Mouse (Mus musculus) heart, adult 9 months (tissue): ENCODE measurements around the gene Smndc1.
A peak's percentile ranks its signal among the peaks of the same experiment; 100 is the strongest.

Experiments used
- DNase-seq, 2 experiments: peaks; one replicate each; pipeline ENCODE4 v3.0.0; 2022; ENCODE audit warnings: low spot score in 2 of 2

Gene Smndc1

DNA sequence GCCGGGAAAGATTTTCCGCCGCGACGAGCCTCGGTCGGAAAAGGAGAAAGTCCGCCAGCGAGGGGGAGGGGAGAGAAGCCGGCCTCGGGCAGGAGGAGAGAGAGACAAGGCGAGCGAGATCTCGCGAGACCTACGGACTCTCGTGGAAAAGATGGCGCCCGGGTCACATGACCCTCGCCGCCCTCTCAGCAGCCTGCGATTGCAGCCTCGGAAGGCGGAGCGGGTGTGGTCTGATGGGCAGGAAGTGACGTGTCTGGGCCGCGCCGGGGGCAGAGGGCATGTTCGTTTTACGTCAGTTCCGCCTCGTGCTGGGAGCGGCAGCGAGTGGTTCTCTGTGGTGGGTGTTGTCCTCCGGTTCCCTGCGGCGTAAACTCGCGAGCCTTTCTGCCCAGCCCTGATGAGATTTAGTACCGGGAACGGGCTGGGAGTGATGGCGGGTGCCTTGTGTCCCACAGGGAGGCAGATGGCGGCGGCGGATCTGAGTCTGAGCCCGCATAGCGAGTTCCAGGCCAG is at the start of gene Smndc1:
TSS of gene Smndc1 (minus strand) at position 84 of the 513 bp plus-strand sequence.
- peak; percentile 99 for DNase-seq

GRCm38 (mm10) chr19:53439340-53439739 is 49.0 kb upstream of the Smndc1 start:
- DNase-seq: no peak

- DNase-seq: no peak
Measured at GRCm38 (mm10) chr19:53437991-53438390, 47.6 kb upstream of the Smndc1 start.

DNA sequence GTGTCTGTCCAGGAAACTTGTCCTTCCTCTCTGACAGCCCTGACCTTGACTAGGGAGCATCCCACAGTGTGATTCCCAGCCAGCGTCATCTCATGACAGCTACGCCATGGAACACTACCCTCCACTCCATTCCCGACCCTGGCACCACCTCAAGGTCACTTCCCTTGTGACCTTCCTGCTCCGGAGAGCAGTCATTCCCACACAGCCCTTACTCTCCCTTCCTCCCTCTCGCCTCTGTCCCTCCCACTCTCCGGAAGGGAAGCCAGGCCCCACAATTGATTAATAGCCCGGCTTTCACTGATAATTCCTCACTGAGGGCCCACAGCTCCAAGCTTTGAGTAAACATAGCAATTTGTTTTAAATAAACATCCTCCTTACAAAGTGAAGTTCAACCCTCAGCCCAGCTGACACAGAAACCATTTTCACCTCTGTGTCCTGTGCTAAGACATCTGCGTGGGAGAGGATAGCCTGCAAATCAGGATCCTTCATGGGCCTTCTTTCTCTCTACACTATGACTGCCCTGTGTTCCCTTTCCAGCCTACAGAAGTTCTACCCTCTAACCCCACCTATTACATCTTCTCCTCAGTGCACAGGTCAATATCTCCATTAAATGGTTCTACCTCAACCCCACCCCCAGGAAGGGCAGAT is 47.1 kb upstream of the Smndc1 start:
- peak in 1 of 2 experiments; percentile 27 for DNase-seq

GRCm38 (mm10) chr19:53433949-53434689 is 43.7 kb upstream of the Smndc1 start:
- DNase-seq: no peak

DNA sequence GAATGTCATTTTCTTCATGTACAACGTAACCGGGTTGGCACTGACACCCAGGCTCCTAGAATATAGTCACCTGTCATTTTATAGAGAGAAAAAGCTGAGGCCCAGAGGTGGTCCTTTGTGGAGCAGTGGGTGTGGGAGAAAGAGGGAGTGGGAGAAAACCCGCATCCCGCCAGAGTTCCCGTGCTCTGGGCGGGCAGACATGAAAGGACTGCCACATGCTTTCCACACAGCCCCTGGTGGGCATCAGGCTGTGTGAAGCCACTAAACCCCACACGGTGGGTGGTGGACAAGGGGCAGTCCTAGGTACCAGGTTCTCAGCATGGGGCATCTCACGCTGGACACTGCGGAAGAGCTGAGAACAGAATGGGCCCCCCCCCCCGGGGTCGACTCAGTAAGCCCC is 40.6 kb upstream of the Smndc1 start:
- DNase-seq: no peak

DNA sequence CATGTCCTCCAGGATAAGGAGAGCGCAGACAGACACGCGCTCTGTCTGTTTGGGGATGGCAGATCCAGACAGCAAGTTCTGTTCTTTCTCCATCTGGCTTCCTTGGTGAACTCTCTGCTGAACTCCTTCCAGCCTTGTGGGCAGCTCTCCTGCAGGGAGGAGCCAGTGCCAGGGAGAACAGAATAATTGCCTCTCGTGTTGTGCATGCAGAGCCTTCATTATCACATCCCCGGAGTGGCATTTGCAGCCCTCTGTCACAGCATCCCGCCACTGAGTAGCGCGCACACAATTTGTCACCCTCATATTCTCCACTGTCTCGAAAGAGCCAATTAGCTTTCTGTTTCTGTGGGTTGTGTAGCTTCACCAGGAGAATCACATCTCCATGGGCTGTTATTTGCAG is 40.0 kb upstream of the Smndc1 start:
- no peak for DNase-seq

DNA sequence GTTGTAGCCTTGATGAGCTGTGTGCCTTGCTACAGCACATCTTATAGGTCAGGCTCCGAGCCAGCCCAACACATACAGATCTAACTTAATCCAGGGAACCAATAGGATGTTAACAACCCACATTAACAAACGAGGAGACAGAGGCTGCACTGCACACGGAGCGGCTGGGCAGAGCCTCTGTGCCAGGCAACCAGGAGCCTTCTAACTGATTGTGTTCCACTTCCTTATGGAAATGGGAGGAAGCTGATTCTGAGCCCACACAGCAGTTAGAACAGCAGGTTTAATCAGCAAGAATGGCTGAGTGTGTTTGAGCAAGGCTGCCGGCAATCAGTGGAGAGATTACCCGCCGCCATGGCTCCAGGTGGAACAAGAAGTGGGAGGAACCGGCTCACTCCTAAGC is 37.4 kb upstream of the Smndc1 start:
- DNase-seq: no peak

GRCm38 (mm10) chr19:53427346-53427745 is 37.0 kb upstream of the Smndc1 start:
- DNase-seq: no peak

DNA sequence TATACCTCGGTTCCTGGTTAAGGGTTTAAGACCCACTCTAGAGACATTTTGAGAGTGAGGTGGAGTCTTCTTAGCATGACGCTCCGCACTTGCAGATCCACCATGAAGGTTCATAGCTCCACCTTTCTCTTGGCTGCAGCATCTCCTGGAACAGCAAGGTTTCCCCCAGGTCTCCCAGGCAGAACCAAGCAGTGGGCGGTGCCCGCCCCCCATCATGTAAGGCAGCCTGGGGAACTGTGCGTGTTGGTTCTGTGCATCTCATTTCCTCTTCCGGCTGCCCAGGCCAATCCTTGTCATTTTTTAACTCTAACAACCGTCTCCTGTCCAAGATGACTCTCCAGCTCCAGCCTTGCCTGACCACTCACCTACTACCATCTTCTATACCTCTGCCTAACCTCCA is 35.4 kb upstream of the Smndc1 start:
- DNase-seq: no peak

DNA sequence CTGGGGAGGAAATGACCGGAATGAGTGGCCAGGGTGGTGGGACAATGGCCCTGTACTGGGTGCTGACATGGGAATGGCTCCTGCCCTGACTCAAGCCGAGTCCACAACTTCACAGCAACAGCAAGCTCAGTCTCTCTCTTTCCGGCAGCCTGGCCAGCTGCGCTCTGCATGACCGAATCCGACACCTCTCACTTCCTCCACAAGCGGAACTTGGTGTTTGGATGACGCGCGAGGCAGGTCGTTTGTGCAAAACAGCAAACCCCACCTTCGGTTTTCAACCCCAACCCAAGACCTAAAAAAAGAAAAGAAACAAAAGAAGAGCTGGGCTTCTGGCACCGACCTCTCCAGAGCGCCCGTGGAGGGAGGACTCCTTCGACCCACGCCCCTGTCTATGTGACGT is 34.3 kb upstream of the Smndc1 start:
- DNase-seq: peak; percentile 34 to 63

DNA sequence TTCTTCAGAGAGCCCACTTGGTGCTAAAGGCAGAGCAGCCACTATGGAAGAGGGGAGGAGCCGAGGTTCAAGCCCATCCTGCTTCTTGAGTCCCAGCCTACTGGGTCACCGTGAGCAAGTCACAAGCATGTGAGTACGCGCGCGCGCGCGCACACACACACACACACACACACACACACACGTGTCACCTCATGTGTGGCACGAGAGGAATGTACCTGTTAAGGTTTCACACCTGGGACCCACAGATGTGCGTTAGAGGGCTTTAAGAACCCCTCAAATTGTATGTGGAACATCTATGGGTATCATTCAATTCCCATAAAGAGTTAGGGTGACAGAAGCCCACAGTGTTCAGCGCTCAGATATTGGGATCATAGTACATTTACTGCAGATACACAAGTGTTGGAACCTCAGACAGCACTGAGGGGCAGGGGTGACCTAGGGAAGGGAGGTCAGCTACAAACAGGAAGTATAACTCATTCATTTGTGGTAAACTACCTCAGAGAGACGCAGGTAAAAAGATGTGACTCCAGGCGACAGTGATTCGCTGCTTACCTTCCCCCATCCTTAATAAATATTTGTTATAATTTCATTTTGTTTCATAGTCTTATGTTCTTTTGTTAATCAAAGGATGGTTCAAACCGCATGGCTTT is 33.6 kb upstream of the Smndc1 start:
- no peak for DNase-seq

DNA sequence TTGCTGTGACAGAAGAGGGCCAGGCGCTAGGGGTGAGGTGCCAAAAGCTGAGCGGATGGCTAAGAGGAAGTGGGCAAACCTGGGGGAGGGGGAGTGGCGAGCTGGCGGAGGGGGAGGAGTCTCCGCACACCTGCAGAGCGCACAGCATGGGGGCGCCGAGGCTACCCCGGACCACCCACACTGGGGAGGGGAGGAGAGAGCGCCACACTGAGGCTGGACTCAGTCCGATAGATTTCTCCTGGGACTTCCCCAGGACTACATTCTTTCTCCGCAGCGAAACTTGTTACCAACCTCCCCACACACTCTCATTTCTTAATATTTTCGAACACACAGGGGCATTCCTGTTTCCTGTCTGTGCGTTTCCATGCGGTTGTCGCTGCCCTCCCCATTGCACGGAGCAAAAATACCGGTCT is 33.0 kb upstream of the Smndc1 start:
- DNase-seq: no peak

GRCm38 (mm10) chr19:53422358-53423308 is 32.3 kb upstream of the Smndc1 start:
- no peak for DNase-seq

DNA sequence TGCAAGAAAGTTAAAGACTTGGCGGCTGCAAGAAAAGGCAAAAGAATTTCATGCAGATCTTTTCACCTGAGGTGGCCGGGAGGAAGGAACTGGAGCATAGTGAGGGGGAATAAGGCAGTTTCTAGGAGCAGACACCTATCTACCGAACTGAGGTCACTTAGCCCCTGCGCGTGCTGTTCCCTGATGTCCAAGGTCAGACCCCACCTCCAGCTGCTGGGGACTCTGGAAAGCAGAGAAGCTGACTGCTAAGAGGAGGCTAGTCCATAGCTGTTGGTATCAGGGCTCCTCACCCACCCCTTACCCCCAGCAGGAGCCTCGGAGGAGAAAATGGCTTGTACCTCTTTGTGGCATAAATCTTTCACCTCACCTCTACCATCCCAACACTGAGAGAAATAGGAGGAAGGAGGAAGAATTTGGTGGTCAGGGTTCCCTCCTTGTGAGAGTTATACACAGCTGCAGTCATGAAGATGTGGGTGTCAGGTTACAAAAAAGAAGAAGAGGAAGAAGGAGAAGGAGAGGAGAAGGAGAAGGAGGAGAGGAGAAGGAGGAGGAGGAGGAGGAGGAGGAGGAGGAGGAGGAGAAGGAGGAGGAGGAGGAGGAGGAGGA is 31.3 kb upstream of the Smndc1 start:
- no peak for DNase-seq

- DNase-seq: peak; percentile 82 to 90
Measured at GRCm38 (mm10) chr19:53420924-53421582, 30.7 kb upstream of the Smndc1 start.

DNA sequence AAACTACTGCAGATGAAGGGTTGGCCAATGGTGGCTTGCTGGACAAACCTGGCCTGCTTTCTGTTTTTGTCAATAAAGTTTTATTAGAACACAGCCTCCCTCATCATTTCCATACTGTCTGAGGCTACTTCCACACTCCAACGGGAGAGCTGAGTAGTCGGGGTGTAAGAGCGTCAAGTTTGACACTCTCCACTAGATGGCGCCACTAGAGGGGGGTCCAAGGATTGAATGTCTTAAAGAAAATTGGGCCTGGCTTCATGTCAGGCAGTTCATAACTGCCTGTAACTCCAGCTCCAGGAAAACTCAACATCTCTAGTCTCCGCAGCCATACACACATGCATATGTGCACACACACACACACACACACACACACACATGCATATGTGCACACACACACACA is 29.5 kb upstream of the Smndc1 start:
- DNase-seq: peak; percentile 13 to 16

- no peak for DNase-seq
Measured at GRCm38 (mm10) chr19:53415198-53415597, 24.8 kb upstream of the Smndc1 start.

DNA sequence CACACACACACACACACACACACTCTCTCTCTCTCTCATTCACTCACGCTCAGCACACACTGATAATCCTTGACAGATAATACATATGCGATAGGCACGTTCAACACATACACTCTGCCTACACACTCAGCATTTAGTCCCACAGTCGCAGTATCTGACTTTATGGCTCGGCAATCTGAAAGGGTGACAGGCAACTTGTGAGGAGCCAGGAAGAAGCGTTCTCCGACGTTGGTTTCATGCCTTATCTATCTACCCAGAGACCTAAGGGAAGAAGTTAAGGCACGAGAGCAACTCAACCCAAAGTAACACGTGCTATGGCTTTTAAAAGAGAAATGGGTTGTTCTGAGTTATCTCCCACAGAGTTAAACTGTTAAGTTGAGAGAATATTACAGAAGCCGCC is 24.3 kb upstream of the Smndc1 start:
- no peak for DNase-seq

DNA sequence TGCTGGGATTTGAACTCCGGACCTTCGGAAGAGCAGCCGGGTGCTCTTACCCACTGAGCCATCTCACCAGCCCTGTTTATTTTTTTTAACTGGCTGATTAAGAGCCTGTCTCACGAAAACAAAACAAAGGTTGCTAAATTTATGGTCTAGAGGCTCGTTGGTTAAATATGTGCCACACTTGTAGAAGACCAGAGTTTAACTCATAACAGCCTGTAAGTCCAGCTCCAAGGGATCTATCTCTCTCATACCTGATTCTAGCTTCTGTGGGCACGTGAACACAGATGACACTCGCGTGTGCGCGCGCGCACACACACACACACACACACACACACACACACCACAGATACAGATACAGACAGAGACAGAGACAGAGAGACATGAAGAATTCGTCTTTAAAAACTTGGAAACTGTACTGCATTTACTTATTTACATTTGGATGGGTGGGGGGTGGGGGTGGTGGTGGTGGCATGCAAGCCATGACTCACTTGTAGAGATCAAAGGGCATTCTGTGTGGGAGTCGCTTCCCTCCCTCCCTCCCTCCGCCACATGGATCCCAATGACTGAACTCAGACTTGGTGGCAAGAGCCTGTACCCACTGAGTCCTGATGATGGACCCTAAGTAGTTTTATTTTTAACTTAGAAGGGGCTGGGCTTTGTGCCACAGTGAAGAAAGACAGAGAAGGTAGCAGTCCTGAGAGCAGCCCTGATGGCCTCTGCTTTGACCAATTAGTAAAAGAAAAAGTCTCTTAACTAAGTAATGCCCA is 23.4 kb upstream of the Smndc1 start:
- DNase-seq: no peak
